Mouse (Mus musculus) stomach, embryonic 14.5 days (tissue): ENCODE measurements around the gene Kcnv2. TPM values are rescaled to one million over a fixed set of nuclear protein-coding genes. Genes with fewer than 3 reads are reported as not detected.

Source experiments
- ATAC-seq: fragments of 200-750 bp; cut with Nextera tagmentation; 2 replicates; pipeline ENCODE4 v1.8.0; 2017; ENCODE audit warnings: low read depth, moderate TSS enrichment; ENCODE audit not compliant: insufficient number of reproducible peaks, insufficient read depth, low FRiP score
- H3K27ac ChIP-seq: fragments of 300-500 bp; sonication (generic); 2 replicates; pipeline ENCODE4 v1.5.1; 2014; ENCODE audit warnings: mild to moderate bottlenecking, low read length, moderate library complexity, mixed read lengths
- H3K27me3 ChIP-seq: fragments of 300-500 bp; sonication (generic); 2 replicates; pipeline ENCODE4 v1.6.1; 2014; ENCODE audit warnings: low read length, control low read depth, mixed read lengths; ENCODE audit not compliant: control insufficient read depth, insufficient read depth
- H3K36me3 ChIP-seq: fragments of 300-500 bp; sonication (generic); 2 replicates; pipeline ENCODE4 v1.6.1; 2014; ENCODE audit warnings: mild to moderate bottlenecking, control low read depth, low read length, moderate library complexity, mixed read lengths; ENCODE audit not compliant: control insufficient read depth, insufficient read depth
- H3K4me1 ChIP-seq: fragments of 300-500 bp; sonication (generic); 2 replicates; pipeline ENCODE4 v1.6.1; 2014; ENCODE audit warnings: low read length, control low read depth, mixed read lengths; ENCODE audit not compliant: control insufficient read depth, insufficient read depth
- H3K4me2 ChIP-seq: fragments of 300-500 bp; sonication (generic); replicated peaks from 2 replicates; pipeline ENCODE4 v1.6.1; 2014; ENCODE audit warnings: low read depth, low read length, control low read depth
- H3K4me3 ChIP-seq: fragments of 300-500 bp; sonication (generic); 2 replicates; pipeline ENCODE4 v1.5.1; 2014; ENCODE audit warnings: low read depth, low read length, control low read depth
- H3K9ac ChIP-seq: fragments of 300-500 bp; sonication (generic); replicated peaks from 2 replicates; pipeline ENCODE4 v1.6.1; 2014; ENCODE audit warnings: low read depth, mild to moderate bottlenecking, control low read depth, low read length, moderate library complexity, mixed read lengths
- H3K9me3 ChIP-seq: fragments of 300-500 bp; sonication (generic); 2 replicates; pipeline ENCODE4 v1.6.1; 2016; ENCODE audit warnings: low read depth, low read length, control low read depth; ENCODE audit not compliant: control insufficient read depth
- WGBS: fragments of 180-500 bp; shearing (Covaris S2); extraction: QIAGEN DNeasy Blood & Tissue Kit; methylation state at CpG from one replicate; pipeline ENCODE4 v1.1.7; 2014; 5-methylcytosine and 5-hydroxymethylcytosine counted together
- polyA plus RNA-seq: library from polyadenylated mRNA; unstranded; fragments of >200 nt; fragmentation: Nextera tagmentation; extraction: Ambion mirVana; gene quantifications from 2 replicates; pipeline ENCODE4 v1.2.1, GENCODE M21; 2014

The Kcnv2 gene
- polyA plus RNA-seq, 1 experiment from 2014 or later = not detected

DNA sequence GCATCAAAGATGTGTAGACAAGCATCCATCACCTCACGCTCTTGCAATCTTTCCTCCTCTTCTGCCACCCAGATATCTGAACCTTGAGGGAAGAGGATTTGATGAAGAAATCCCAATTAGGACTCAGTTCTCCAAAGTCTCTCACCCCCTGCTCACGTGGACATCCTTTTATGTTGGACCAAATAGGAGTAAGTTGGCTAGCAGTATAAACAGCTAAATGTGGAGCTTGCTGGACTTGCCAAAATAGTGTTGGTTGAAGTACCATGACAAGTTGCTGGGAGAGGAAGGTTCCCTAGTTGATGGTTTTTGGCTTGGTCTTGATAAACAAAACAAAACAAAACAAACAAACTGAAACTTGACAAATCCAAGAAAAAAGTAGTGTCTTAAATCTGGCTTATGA, 47.8 kb downstream of the Kcnv2 start:
- H3K27ac ChIP-seq = no peak overlapping the region
- H3K4me2 ChIP-seq = no peak overlapping the region
- H3K36me3 ChIP-seq = no peaks in the 10 kb centered on the region
- no peak overlapping the region for H3K9ac ChIP-seq
- H3K9me3 ChIP-seq = no peaks in the 10 kb centered on the region
- 81% methylated on average over 2 of the region's 2 CpGs for WGBS
- no peak for ATAC-seq
- no peak overlapping the region for H3K4me3 ChIP-seq
- H3K4me1 ChIP-seq = no peaks in the 10 kb centered on the region
- no peaks in the 10 kb centered on the region for H3K27me3 ChIP-seq

DNA sequence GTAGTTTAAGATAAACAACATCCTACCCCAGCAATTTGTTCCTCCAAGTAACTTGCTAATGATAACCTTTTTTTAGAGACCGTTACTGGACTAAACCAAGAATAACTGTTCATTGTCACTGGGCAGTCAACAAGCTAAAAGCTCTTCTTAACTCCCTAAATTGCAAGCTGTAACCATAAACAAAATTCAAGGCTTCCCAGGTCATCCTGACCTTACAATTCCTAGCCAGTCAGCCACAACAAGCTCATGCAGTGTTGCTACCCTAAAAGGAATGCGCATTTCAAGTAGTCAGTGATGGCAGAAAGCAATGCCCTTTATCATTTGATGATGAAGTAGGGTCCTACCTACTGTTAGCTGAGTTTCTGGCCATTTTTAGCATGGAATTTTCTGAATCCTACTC, 48.4 kb downstream of the Kcnv2 start:
- WGBS = 89% methylated on average over 2 of the region's 2 CpGs
- Histone ChIP-seq H3K27me3 (no peaks in the 10 kb centered on the region), H3K4me3 (no peak overlapping the region), H3K4me2 (no peak overlapping the region), H3K27ac (no peak overlapping the region), H3K9me3 (no peaks in the 10 kb centered on the region), H3K4me1 (no peaks in the 10 kb centered on the region), H3K9ac (no peak overlapping the region), H3K36me3 (no peaks in the 10 kb centered on the region)
- no peak for ATAC-seq

DNA sequence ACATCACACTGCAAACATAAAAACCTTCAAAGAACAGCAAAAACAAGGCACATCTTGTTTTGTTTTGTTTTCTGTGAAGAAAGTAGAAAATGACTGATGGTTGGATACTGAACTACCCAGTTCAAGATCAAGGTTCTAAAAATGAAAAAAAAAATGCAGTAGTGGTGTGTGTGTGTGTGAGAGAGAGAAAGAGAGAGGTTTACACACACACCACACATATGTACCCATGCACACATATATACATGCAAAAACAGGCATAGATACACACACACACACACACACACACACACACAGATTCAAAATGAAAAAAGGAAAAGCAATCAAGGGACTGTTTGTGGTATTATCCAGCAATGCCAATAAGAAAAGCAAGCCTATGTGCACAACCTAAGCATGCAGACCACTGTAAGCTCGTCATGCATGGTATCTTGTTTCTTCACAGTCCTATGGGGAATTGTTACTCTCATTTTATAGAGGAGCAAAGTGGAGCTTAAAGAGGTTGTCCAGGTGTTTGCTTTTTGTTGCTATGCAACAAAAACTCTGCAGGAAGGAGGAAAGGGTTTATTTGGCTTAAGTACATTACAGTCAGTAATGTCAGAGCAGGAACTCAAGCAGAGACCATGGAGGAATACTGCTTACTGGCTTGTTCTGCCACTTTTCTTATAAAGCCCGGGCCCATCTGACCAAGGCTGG, 57.5 kb downstream of the Kcnv2 start:
- WGBS = 70% methylated on average over 2 of the region's 2 CpGs
- H3K9me3 ChIP-seq = no peaks in the 10 kb centered on the region
- no peaks in the 10 kb centered on the region for H3K4me1 ChIP-seq
- H3K9ac ChIP-seq = no peak overlapping the region
- H3K4me2 ChIP-seq = no peak overlapping the region
- H3K27ac ChIP-seq = no peak overlapping the region
- H3K4me3 ChIP-seq = no peak overlapping the region
- no peak for ATAC-seq
- H3K27me3 ChIP-seq = no peaks in the 10 kb centered on the region
- no peaks in the 10 kb centered on the region; the same call in 1 of the 2 replicates for H3K36me3 ChIP-seq

DNA sequence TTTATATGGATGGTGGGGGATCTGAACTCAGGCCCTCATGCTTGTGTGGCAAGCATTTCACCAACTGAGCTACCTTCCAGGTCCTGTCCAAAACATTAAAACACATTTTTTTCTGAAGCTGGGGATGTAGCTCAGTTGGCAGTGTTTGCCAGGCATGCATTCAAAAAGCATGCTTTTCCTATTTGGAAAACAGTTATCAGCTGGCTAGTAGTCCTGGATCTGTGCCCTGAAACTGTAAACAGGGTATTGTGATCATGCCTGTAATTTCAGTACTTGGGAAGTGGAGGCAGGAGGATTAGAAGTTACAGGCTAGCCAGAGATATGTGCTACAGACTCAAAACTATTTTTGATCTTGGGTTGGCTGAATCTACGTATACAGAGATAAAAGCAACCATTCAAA, 59.7 kb downstream of the Kcnv2 start:
- Histone ChIP-seq H3K27ac (no peak overlapping the region), H3K9me3 (no peaks in the 10 kb centered on the region), H3K4me3 (no peak overlapping the region), H3K9ac (no peak overlapping the region), H3K36me3 (peaks cover 8% of the 10 kb centered on the region), H3K27me3 (no peaks in the 10 kb centered on the region), H3K4me2 (no peak overlapping the region), H3K4me1 (no peaks in the 10 kb centered on the region)
- no peak for ATAC-seq
- WGBS = 83% methylated on average over 1 of the region's 1 CpGs

DNA sequence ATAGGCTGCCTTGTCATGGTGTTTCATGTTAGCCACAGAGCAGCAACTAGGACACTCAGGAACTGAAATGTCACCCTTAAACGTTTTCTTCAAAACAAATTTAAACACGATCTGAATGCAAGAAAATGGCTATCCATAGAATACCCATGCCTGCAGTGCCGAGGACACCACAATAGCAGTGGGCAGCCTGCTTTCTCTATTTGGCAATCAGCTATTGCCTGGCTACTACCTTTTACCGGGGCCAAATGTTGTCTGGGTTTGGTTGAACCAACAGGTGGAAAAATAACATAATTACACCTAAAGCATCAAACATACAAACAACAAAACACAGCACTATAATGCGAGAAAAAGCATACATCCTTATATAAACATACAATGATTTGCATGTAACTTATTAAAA, 60.9 kb downstream of the Kcnv2 start:
- Histone ChIP-seq H3K27ac (no peak overlapping the region), H3K4me3 (no peak overlapping the region), H3K4me1 (no peaks in the 10 kb centered on the region), H3K9me3 (no peaks in the 10 kb centered on the region), H3K27me3 (no peaks in the 10 kb centered on the region), H3K36me3 (peaks cover 8% of the 10 kb centered on the region), H3K9ac (no peak overlapping the region), H3K4me2 (no peak overlapping the region)
- WGBS = 87% methylated on average over 5 of the region's 5 CpGs
- no peak for ATAC-seq

DNA sequence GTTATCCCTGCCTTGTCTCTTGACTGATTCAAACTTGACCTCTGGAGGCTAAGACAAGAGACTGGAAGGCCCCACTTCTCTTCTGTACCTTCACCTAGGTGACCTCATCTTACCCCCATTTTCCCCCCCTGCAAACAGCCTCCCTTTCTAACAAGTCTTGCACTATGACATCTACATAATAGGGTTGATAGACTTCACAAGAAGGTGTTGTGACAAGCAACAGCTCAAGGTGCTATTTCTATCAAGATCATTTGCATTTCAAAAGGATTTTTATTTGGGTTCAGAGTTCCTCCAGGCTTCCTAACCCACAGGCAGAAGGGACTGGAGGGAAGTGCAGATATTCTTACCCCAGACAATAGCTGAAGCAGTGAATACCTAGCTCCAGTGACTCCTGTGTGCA, 62.9 kb downstream of the Kcnv2 start:
- Histone ChIP-seq H3K27me3 (no peaks in the 10 kb centered on the region), H3K4me3 (no peak overlapping the region), H3K9me3 (no peaks in the 10 kb centered on the region), H3K27ac (no peak overlapping the region), H3K36me3 (peaks cover 17% of the 10 kb centered on the region), H3K4me2 (no peak overlapping the region), H3K4me1 (no peaks in the 10 kb centered on the region), H3K9ac (no peak overlapping the region)
- ATAC-seq = no peak

Other genes starting within 250 kb of the Kcnv2 start
- 5.9 and 6.3 TPM in 2 replicates for gene Vldlr, start 106.1 kb upstream of the Kcnv2 start, polyA plus RNA-seq
- 68.3 and 71.7 TPM in 2 replicates for gene Pum3, start 107.2 kb downstream of the Kcnv2 start, polyA plus RNA-seq